Mouse (Mus musculus) layer of hippocampus, adult 2 months (tissue): Measurements from ENCODE around the gene Cdca4. TPM values are rescaled to one million over a fixed set of nuclear protein-coding genes. Genes with fewer than 3 reads are reported as not detected.

Experiments
- DNase-seq, 2 experiments: peaks; one replicate each; pipeline ENCODE4 v3.0.0; 2022; ENCODE audit warnings: low spot score in 2 of 2
- H3K27ac ChIP-seq: fragments of 200-600 bp; 2 replicates; pipeline ENCODE4 v1.8.1; 2022
- H3K4me3 ChIP-seq: fragments of 200-600 bp; 2 replicates; pipeline ENCODE4 v1.8.1; 2022; ENCODE audit warnings: mild to moderate bottlenecking
- CTCF ChIP-seq: fragments of 200-600 bp; conservative IDR thresholded peaks from 2 replicates; pipeline ENCODE4 v1.8.1; 2022; ENCODE audit warnings: antibody characterized with exemption, mild to moderate bottlenecking, moderate library complexity
- total RNA-seq, 2 experiments: library from RNA; stranded (reverse); gene quantifications; 2 replicates each; pipeline ENCODE4 v1.2.3; 2021

The Cdca4 gene
- total RNA-seq, 2 experiments from 2014 or later = 7.1 to 10.8 TPM

DNA sequence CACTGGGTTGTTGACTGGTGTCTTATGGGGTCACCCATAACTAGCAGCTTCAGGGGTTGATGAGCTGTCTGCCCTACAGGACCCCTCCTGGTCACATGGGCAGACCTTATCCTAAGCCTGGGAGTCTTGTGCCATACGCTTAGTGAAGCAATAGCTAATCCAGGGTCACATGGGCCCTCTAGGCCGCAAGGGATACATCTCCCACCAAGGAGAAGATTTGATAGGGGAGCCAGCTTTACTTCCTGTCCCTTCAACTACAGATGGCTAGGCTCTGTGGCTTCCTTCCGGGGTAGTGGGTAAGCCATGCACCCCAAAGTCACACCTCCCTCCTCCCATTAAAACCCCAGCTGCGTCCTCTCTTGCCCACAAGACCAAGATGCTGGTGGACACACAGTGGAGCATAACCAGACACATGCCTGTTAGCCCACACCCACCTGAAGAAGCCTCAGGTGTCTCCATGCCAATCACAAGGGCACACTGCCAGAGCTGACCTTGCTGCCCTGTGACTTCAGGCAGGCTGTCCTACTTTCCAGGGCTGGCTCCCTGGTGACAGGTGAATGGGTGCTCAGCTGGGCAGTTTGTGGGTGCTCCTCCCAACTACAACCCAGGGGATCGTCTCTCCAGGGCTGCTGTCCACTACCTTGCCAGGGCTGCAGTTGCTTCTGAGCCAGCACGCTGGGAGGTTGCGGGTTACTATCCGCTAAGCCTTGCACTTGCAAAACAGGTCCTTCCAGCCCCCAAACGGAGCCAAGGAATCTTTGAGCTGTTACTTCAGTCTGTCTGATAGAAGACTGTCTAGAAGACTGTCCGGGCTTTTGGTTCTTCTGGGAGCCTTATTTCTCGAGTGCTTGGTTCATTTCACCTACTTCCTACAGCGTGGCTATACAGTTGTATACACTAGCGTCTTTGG is 39.2 kb upstream of the Cdca4 start, which contains the start of gene Gpr132:
TSS of gene Gpr132 (minus strand) at position 51 of the 910 bp plus-strand sequence.
- peak in 1 of 2 experiments; percentile 6 for DNase-seq
- Histone ChIP-seq H3K4me3 (no peak within 1 kb of the TSS), H3K27ac (no peak within 1 kb of the TSS)
- no peak for TF ChIP-seq CTCF

DNA sequence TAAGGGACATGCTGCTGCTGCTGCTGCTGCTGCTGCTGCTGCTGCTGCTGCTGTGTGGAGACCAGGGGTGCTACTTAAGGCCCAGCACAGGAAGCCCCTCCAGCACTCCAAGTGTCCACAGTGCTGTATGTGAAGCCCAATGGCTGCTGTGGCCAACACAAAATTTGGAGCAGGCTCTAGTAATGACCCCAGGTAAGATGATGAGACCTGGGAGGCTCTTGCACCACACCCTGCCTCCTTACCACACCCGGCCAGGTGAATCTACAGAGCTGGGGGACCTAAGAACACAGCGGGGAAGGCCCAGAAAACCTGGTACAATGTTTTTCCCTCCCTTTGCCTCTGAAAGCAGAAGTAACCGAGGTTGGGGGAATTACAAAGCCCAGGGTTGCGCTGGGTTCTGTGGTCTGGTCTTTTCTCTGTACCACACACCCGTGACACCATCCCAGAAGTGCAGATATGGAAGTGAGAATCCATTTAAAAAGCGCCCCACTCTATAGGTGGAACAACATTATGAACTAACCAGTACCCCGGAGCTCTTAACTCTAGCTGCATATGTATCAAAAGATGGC is 38.0 kb upstream of the Cdca4 start:
- H3K4me3 ChIP-seq = no peak overlapping the region
- TF ChIP-seq CTCF = no peak
- DNase-seq = no peak
- no peak overlapping the region for H3K27ac ChIP-seq

DNA sequence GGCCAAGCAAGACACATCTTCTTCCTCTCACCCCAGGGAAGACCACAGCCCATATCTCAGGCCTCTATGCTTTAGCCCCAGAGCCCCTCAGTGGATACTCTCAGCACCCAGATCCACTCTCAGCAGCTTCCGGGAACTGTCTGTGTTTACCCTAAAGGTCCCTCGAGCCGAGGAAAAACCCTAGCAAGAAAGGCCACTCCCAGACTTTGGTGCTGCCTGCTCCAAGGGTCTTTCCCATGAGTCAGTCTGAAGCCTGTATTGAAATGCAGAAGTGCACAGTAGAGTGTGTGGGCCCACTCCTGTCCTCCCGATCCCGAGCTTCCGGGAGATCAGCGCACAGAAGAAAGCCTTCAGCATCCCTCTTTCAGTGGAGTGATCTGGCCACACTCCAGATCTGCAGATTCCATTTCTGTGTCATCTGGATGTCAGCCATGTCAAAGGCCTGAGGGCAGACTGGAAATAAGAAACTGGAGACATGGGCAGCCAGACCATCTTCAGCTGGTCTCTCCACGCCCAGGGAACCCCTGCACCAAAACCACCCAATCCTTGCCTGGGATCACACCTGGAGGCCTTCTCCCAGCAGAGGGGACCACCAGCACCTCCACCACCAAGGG is 37.4 kb upstream of the Cdca4 start:
- no peak overlapping the region for H3K4me3 ChIP-seq
- peak in 1 of 2 experiments; percentile 2 for DNase-seq
- TF ChIP-seq CTCF = no peak
- no peak overlapping the region for H3K27ac ChIP-seq

GRCm38 (mm10) chr12:112864804-112865203 is 35.6 kb upstream of the Cdca4 start:
- no peak overlapping the region for H3K27ac ChIP-seq
- TF ChIP-seq CTCF = no peak
- no peak for DNase-seq
- H3K4me3 ChIP-seq = no peak overlapping the region

DNA sequence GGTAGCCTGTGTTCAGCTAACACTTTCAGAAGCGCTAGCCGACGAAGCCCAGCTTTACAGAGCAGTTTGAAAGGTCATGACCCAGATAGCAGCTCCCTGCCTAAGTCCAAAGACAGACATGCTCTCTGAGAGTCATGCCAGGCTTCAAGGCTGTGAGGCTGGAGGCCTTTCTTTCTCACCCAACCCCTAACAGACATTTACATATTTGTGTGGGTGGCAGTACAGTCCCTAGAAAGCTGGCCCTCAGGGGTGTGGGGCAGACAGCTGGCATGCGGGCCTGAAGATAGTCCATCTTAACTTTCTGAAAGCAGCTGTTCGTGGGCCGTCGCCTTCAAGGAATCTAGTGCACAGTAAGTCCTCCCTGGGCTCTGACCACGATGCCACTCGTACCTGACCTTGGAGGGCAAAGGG is 32.7 kb upstream of the Cdca4 start:
- Histone ChIP-seq H3K4me3 (no peak overlapping the region), H3K27ac (no peak overlapping the region)
- no peak for TF ChIP-seq CTCF
- no peak for DNase-seq

- no peak for DNase-seq
- H3K27ac ChIP-seq = no peak overlapping the region
- H3K4me3 ChIP-seq = no peak overlapping the region
- no peak for TF ChIP-seq CTCF
Measured at GRCm38 (mm10) chr12:112860765-112861164, 31.5 kb upstream of the Cdca4 start.

DNA sequence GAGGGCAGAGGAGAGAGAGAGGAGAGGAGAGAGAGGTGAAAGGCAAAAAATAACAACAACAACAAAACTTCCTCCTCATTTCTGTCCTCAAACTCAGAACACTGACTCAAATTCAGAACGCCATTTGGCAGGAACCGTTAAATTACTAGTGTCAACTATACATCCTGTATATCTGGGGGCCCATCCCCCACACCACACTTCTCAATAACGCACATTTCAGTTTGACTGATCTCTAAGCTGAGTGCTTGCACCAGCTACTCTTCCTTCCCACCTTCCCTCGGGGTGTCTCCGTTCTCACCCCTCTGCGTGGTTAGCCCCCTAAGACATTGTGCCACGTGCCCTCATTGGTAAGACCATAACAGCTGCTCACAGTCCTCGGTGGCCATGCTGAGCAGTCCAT is 30.7 kb upstream of the Cdca4 start:
- Histone ChIP-seq H3K27ac (no peak overlapping the region), H3K4me3 (no peak overlapping the region)
- TF ChIP-seq CTCF = no peak
- DNase-seq = no peak

- DNase-seq = no peak
- no peak overlapping the region for H3K4me3 ChIP-seq
- TF ChIP-seq CTCF = no peak
Measured at GRCm38 (mm10) chr12:112858581-112859336, 29.5 kb upstream of the Cdca4 start.

DNA sequence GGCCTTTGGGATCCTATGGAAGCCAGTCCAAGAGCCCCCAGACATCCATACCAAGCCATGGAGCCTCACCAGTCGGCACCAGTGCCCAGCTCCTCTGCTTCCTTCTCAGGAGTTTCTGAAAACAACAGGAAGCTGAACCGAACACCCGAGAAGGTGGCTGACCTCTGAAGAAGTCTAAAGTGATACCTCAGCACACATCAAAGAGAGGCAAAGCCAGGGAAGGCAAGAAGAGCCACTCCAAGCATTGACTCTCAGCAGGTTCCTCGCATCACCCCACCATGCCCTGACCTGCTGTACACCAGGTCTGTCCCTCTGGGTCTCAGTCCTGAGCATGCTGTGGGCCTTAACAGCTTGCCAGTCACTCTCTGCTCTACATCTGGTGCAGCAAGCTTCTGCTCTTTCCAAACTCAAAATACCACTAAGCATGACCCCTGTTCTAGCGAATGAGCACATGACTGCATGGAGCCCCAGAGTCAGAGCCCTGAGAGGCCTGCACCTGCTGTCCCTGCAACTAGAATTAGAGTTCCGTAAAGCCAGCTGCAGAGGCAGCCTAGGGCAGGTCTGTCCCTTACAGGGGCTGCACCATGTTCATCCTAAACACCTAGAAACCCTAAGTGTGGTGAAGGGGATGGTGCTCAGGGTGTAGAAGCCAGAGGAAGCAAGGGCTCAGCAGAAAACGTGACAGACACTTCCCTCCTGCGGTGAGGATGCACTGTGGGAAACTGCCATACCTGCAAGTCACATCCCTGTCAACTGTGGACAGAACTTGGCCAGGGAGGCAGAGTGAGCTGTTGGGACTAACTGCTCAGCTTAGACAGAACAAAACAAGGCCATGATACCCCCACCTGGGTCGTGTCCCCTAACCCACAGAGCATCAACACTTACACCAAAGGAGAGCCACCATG is 28.1 kb upstream of the Cdca4 start:
- H3K4me3 ChIP-seq = no peak overlapping the region
- no peak for DNase-seq
- TF ChIP-seq CTCF = no peak

More at GRCm38 (mm10) chr12:112858581-112859336, 29.5 kb upstream of the Cdca4 start:
- H3K27ac ChIP-seq = no peak overlapping the region

GRCm38 (mm10) chr12:112856338-112856737 is 27.1 kb upstream of the Cdca4 start:
- no peak for DNase-seq
- H3K27ac ChIP-seq = no peak overlapping the region
- H3K4me3 ChIP-seq = no peak overlapping the region
- peak; percentile 48 for TF ChIP-seq CTCF

More for the DNA sequence above, 28.1 kb upstream of the Cdca4 start:
- H3K27ac ChIP-seq = no peak overlapping the region

DNA sequence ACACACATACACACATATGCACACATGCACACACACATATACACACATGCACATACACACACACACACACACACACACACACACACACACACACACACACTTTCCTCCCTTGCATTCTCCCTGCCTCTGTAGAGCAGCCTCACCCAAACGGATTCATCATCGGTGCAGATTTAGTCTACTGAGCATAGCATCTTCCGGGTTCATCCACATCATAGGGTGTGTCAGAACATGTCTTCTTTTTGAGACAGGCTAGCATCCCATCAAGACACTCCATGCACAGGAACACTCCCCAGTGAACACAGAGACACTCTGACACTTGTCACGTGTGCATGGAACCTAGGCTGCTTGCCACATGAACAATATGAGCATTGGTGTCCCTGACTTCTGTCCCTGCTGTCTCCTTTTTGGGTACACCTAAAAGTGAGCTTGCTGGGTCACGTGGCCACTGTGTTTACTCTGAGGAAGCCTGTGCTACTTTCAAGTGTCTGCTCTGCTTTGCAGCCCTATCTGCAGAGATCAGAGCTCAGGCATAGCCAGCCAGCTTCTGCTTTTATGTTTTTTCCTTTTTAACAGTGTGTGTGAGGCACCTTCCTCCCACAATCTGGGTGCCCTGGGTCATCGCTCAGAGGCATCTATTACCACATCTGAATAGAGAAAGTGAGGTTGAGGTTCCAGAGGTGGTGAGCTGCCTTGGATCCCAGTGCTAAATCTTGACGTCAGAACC is 25.5 kb upstream of the Cdca4 start:
- H3K4me3 ChIP-seq = no peak overlapping the region
- DNase-seq = no peak
- no peak overlapping the region for H3K27ac ChIP-seq
- no peak for TF ChIP-seq CTCF
